Mouse (Mus musculus): Measurements from ENCODE around the gene Olfr1378.

- TF ChIP-seq CTCF (IDR thresholded peaks at IDR 0.05; ENCODE audit: borderline replicate concordance, extremely low read depth, insufficient read depth, insufficient read length) (no peak), POLR2A (IDR thresholded peaks at IDR 0.05; ENCODE audit: borderline replicate concordance, extremely low read depth, insufficient read depth, insufficient read length, poor library complexity, severe bottlenecking) (no peak)
Observed at GRCm38 (mm10) chr11:50981667-50982066, 15.3 kb downstream of the Olfr1378 start, which contains the start of gene Olfr1377.
